Mouse (Mus musculus) hindbrain, embryonic 16.5 days (tissue): ENCODE data around the gene Mus81. TPM values are rescaled to one million over a fixed set of nuclear protein-coding genes. Genes with fewer than 3 reads are reported as not detected.

ENCODE experiments used
- ATAC-seq: fragments of 200-750 bp; cut with Nextera tagmentation; 2 replicates; pipeline ENCODE4 v1.8.0; 2017; ENCODE audit warnings: moderate TSS enrichment, moderate library complexity
- H3K27ac ChIP-seq: fragments of 300-500 bp; sonication (generic); 2 replicates; pipeline ENCODE4 v1.5.1; 2014; ENCODE audit warnings: low read depth, mild to moderate bottlenecking, control low read depth, low read length, moderate library complexity
- H3K27me3 ChIP-seq: fragments of 300-500 bp; sonication (generic); replicated peaks from 2 replicates; pipeline ENCODE4 v1.6.1; 2014; ENCODE audit warnings: low read length; ENCODE audit not compliant: control insufficient read depth, insufficient read depth
- H3K36me3 ChIP-seq: fragments of 300-500 bp; sonication (generic); 2 replicates; pipeline ENCODE4 v1.6.1; 2014; ENCODE audit warnings: mild to moderate bottlenecking, low read length, moderate library complexity, mixed read lengths; ENCODE audit not compliant: control insufficient read depth, insufficient read depth
- H3K4me1 ChIP-seq: fragments of 300-500 bp; sonication (generic); 2 replicates; pipeline ENCODE4 v1.6.1; 2014; ENCODE audit warnings: low read depth, low read length; ENCODE audit not compliant: control insufficient read depth, insufficient read depth
- H3K4me2 ChIP-seq: fragments of 300-500 bp; sonication (generic); 2 replicates; pipeline ENCODE4 v1.6.1; 2014; ENCODE audit warnings: mild to moderate bottlenecking, low read length, control low read depth, moderate library complexity
- H3K4me3 ChIP-seq: fragments of 300-500 bp; sonication (generic); 2 replicates; pipeline ENCODE4 v1.5.1; 2014; ENCODE audit warnings: mild to moderate bottlenecking, low read length, control low read depth, moderate library complexity
- H3K9ac ChIP-seq: fragments of 300-500 bp; sonication (generic); 2 replicates; pipeline ENCODE4 v1.6.1; 2014; ENCODE audit warnings: low read depth, mild to moderate bottlenecking, control low read depth, low read length, moderate library complexity
- H3K9me3 ChIP-seq: fragments of 300-500 bp; sonication (generic); 2 replicates; pipeline ENCODE4 v1.6.1; 2014; ENCODE audit warnings: mild to moderate bottlenecking, low read length, moderate library complexity; ENCODE audit not compliant: control insufficient read depth
- WGBS: fragments of 180-500 bp; shearing (Covaris S2); extraction: QIAGEN DNeasy Blood & Tissue Kit; methylation state at CpG from one replicate; pipeline ENCODE4 v1.1.7; 2014; 5-methylcytosine and 5-hydroxymethylcytosine counted together
- polyA plus RNA-seq: library from polyadenylated mRNA; unstranded; fragments of >200 nt; fragmentation: Nextera tagmentation; extraction: Ambion mirVana; gene quantifications from 2 replicates; pipeline ENCODE4 v1.2.1, GENCODE M21; 2015

The Mus81 gene
- polyA plus RNA-seq, 1 experiment from 2014 or later = 50.9 TPM

- H3K36me3 ChIP-seq = peaks cover 3% of the 10 kb centered on the region; the same call in 1 of the 2 replicates
- peak overlapping the region; percentile 96 for H3K9ac ChIP-seq
- WGBS = 2% methylated on average over 26 of the region's 26 CpGs
- peak overlapping the region; percentile 94 for H3K4me3 ChIP-seq
- peak overlapping the region; percentile 98 for H3K4me2 ChIP-seq
- ATAC-seq = no peak
- peak overlapping the region; percentile 98 for H3K27ac ChIP-seq
- no peaks in the 10 kb centered on the region for H3K9me3 ChIP-seq
- H3K27me3 ChIP-seq = no peaks in the 10 kb centered on the region
- H3K4me1 ChIP-seq = peaks cover 35% of the 10 kb centered on the region
Observed at GRCm38 (mm10) chr19:5456241-5456921, 31.8 kb downstream of the Mus81 start.

GRCm38 (mm10) chr19:5455568-5455967, 32.6 kb downstream of the Mus81 start:
- Histone ChIP-seq H3K27me3 (no peaks in the 10 kb centered on the region), H3K9ac (peak overlapping the region; percentile 96), H3K4me1 (peaks cover 30% of the 10 kb centered on the region), H3K4me3 (peak overlapping the region; percentile 94), H3K4me2 (peak overlapping the region; percentile 98), H3K36me3 (peaks cover 3% of the 10 kb centered on the region; the same call in 1 of the 2 replicates), H3K27ac (no peak overlapping the region; the same call in 1 of the 2 replicates), H3K9me3 (no peaks in the 10 kb centered on the region)
- no peak for ATAC-seq
- WGBS = 66% methylated on average over 8 of the region's 8 CpGs

GRCm38 (mm10) chr19:5455037-5455436, 33.2 kb downstream of the Mus81 start:
- no peak for ATAC-seq
- peak overlapping the region; percentile 94; the same call in 1 of the 2 replicates for H3K4me3 ChIP-seq
- 75% methylated on average over 12 of the region's 12 CpGs for WGBS
- no peaks in the 10 kb centered on the region for H3K9me3 ChIP-seq
- H3K4me1 ChIP-seq = peaks cover 29% of the 10 kb centered on the region
- H3K4me2 ChIP-seq = peak overlapping the region; percentile 98
- H3K9ac ChIP-seq = peak overlapping the region; percentile 96
- H3K27me3 ChIP-seq = peaks cover 4% of the 10 kb centered on the region; the same call in 1 of the 2 replicates
- no peak overlapping the region for H3K27ac ChIP-seq
- peaks cover 3% of the 10 kb centered on the region; the same call in 1 of the 2 replicates for H3K36me3 ChIP-seq

GRCm38 (mm10) chr19:5451766-5452165, 36.4 kb downstream of the Mus81 start:
- Histone ChIP-seq H3K4me2 (no peak overlapping the region), H3K4me1 (peaks cover 32% of the 10 kb centered on the region), H3K9me3 (no peaks in the 10 kb centered on the region), H3K36me3 (peaks cover 3% of the 10 kb centered on the region; the same call in 1 of the 2 replicates), H3K27me3 (peaks cover 29% of the 10 kb centered on the region), H3K9ac (no peak overlapping the region), H3K4me3 (no peak overlapping the region), H3K27ac (no peak overlapping the region)
- WGBS = 80% methylated on average over 6 of the region's 6 CpGs
- ATAC-seq = no peak

GRCm38 (mm10) chr19:5449673-5450072, 38.5 kb downstream of the Mus81 start:
- Histone ChIP-seq H3K9ac (no peak overlapping the region), H3K4me2 (no peak overlapping the region), H3K36me3 (peaks cover 3% of the 10 kb centered on the region; the same call in 1 of the 2 replicates), H3K4me3 (no peak overlapping the region), H3K27ac (no peak overlapping the region), H3K9me3 (no peaks in the 10 kb centered on the region), H3K27me3 (peaks cover 43% of the 10 kb centered on the region), H3K4me1 (peaks cover 12% of the 10 kb centered on the region)
- WGBS = 91% methylated on average over 3 of the region's 3 CpGs
- ATAC-seq = no peak

GRCm38 (mm10) chr19:5448354-5449150, 39.6 kb downstream of the Mus81 start:
- H3K27me3 ChIP-seq = peaks cover 43% of the 10 kb centered on the region

GRCm38 (mm10) chr19:5447515-5448353, 40.5 kb downstream of the Mus81 start, which contains the start of gene Fosl1:
Fosl1 (plus strand) TSS chr19:5447547.
- peak within 1 kb of the TSS; percentile 61 for H3K4me3 ChIP-seq
- H3K27me3 ChIP-seq = peaks cover 43% of the 10 kb centered on the region
- H3K4me1 ChIP-seq = peaks cover 12% of the 10 kb centered on the region
- H3K4me2 ChIP-seq = peak within 1 kb of the TSS; percentile 94
- no peaks in the 10 kb centered on the region for H3K9me3 ChIP-seq
- under 1% methylated on average over 60 of the region's 70 CpGs for WGBS
- no peak within 1 kb of the TSS for H3K27ac ChIP-seq
- H3K9ac ChIP-seq = peak within 1 kb of the TSS; percentile 56
- H3K36me3 ChIP-seq = no peaks in the 10 kb centered on the region
- peak; percentile 66 for ATAC-seq

More at GRCm38 (mm10) chr19:5448354-5449150, 39.6 kb downstream of the Mus81 start:
- Histone ChIP-seq H3K4me3 (peak overlapping the region; percentile 61; the same call in 1 of the 2 replicates), H3K36me3 (no peaks in the 10 kb centered on the region), H3K4me2 (peak overlapping the region; percentile 94), H3K4me1 (peaks cover 12% of the 10 kb centered on the region), H3K9ac (no peak overlapping the region), H3K27ac (no peak overlapping the region), H3K9me3 (no peaks in the 10 kb centered on the region)
- peak; percentile 21; the same call in 1 of the 2 replicates for ATAC-seq
- 11% methylated on average over 34 of the region's 36 CpGs for WGBS

GRCm38 (mm10) chr19:5445747-5446146, 42.5 kb downstream of the Mus81 start:
- H3K4me2 ChIP-seq = no peak overlapping the region
- H3K27ac ChIP-seq = no peak overlapping the region
- no peaks in the 10 kb centered on the region for H3K9me3 ChIP-seq
- H3K4me3 ChIP-seq = no peak overlapping the region
- 91% methylated on average over 5 of the region's 5 CpGs for WGBS
- peaks cover 12% of the 10 kb centered on the region for H3K4me1 ChIP-seq
- H3K27me3 ChIP-seq = peaks cover 43% of the 10 kb centered on the region
- H3K9ac ChIP-seq = no peak overlapping the region
- ATAC-seq = no peak
- no peaks in the 10 kb centered on the region for H3K36me3 ChIP-seq
